Mouse (Mus musculus) heart, embryonic 14.5 days (tissue): ENCODE measurements at regions not wholly inside any gene's neighbourhood (a gene's known extent, or its start where the extent isn't known, plus 50 kb on each side); places are given as distances from the start of the nearest gene placed in this dataset.

Experiments used
- ATAC-seq: fragments of 200-750 bp; cut with Nextera tagmentation; 2 replicates; pipeline ENCODE4 v1.8.0; 2017; ENCODE audit warnings: low read depth, moderate TSS enrichment; ENCODE audit not compliant: insufficient number of reproducible peaks, insufficient read depth, low FRiP score
- H3K27ac ChIP-seq, 2 experiments: fragments of 200-500 bp in 1 of 2; fragments of 300-500 bp in 1 of 2; sonication (generic) in 1 of 2; replicated peaks in 1 of 2; 2 replicates each; pipeline ENCODE4 v1.5.1; 2012 to 2014; ENCODE audit warnings: low read depth in 2 of 2, low read length in 2 of 2, control low read depth in 1 of 2, mild to moderate bottlenecking in 1 of 2, mixed read lengths in 1 of 2; ENCODE audit not compliant: control insufficient read depth in 1 of 2, insufficient read depth in 1 of 2
- H3K27me3 ChIP-seq: fragments of 300-500 bp; sonication (generic); 2 replicates; pipeline ENCODE4 v1.6.1; 2014; ENCODE audit warnings: mild to moderate bottlenecking, low read length, control low read depth; ENCODE audit not compliant: control insufficient read depth, insufficient read depth
- H3K36me3 ChIP-seq: fragments of 300-500 bp; sonication (generic); 2 replicates; pipeline ENCODE4 v1.6.1; 2014; ENCODE audit warnings: mild to moderate bottlenecking, control low read depth, low read length, mixed read lengths; ENCODE audit not compliant: control insufficient read depth, insufficient read depth
- H3K4me1 ChIP-seq, 2 experiments: fragments of 200-500 bp in 1 of 2; fragments of 300-500 bp in 1 of 2; sonication (generic) in 1 of 2; 2 replicates each; pipeline ENCODE4 v1.6.1; 2012 to 2014; ENCODE audit warnings: low read length in 2 of 2, control low read depth in 1 of 2, mixed read lengths in 1 of 2; ENCODE audit not compliant: control insufficient read depth in 2 of 2, insufficient read depth in 2 of 2
- H3K4me2 ChIP-seq: fragments of 300-500 bp; sonication (generic); 2 replicates; pipeline ENCODE4 v1.6.1; 2014; ENCODE audit warnings: mild to moderate bottlenecking, low read length
- H3K4me3 ChIP-seq, 2 experiments: fragments of 200-500 bp in 1 of 2; fragments of 300-500 bp in 1 of 2; sonication (generic) in 1 of 2; 2 replicates each; pipeline ENCODE4 v1.5.1; 2012 to 2014; ENCODE audit warnings: low read length in 2 of 2, mild to moderate bottlenecking in 2 of 2, control low read depth in 1 of 2, low read depth in 1 of 2, moderate library complexity in 1 of 2; ENCODE audit not compliant: control insufficient read depth in 1 of 2, insufficient read depth in 1 of 2
- H3K9ac ChIP-seq: fragments of 300-500 bp; sonication (generic); 2 replicates; pipeline ENCODE4 v1.6.1; 2014; ENCODE audit warnings: mild to moderate bottlenecking, low read length
- H3K9me3 ChIP-seq: fragments of 300-500 bp; sonication (generic); 2 replicates; pipeline ENCODE4 v1.6.1; 2016; ENCODE audit warnings: low read length, control low read depth; ENCODE audit not compliant: control insufficient read depth
- WGBS: fragments of 180-500 bp; shearing (Covaris S2); extraction: QIAGEN DNeasy Blood & Tissue Kit; methylation state at CpG from one replicate; pipeline ENCODE4 v1.1.7; 2014; 5-methylcytosine and 5-hydroxymethylcytosine counted together

DNA sequence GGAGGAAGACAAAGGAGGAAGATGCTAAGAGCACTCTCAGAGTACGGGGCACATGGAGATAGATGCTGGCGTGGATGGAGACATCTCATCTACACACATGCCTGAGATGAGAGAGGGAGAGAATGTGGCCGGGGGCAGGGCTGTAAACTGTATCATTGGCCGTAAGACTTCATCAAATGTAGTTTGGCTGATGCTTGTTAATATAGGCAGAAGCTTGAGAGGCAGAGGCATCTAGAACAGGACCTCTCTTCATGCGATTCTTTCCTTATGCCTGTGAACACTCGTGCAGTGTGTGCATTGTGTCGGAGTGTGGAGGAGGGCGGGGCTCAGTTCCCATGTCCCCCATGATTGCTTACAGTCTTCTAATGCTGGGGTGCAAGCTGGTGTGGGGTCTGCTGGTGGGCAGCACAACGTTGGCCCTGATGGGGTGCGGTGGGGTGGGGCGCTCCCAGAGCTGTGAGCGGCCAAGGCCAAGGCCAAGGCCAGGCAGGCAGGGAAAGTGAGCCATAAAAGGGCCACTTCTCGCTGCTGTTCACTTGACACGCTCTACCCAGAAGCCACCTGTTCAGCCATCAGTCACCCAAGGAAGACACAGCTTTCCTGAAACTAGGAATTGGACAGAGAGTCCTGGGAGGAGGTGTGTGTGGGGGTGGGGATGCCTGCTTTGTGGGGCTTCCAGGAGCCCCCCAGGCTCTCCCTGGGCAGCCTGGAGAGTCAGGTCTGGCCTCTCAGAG, 51.7 kb upstream of the Casz1 start:
- H3K9me3 ChIP-seq, result no peaks in the 10 kb centered on the region
- no peak for ATAC-seq
- H3K4me3 ChIP-seq, result no peak overlapping the region
- H3K9ac ChIP-seq, result no peak overlapping the region
- no peaks in the 10 kb centered on the region for H3K36me3 ChIP-seq
- H3K4me2 ChIP-seq, result no peak overlapping the region
- 85% methylated on average over 14 of the region's 14 CpGs for WGBS
- H3K4me1 ChIP-seq, result peaks cover 18 to 39% of the 10 kb centered on the region in 2 experiments
- H3K27me3 ChIP-seq, result no peaks in the 10 kb centered on the region
- H3K27ac ChIP-seq, result no peak overlapping the region

DNA sequence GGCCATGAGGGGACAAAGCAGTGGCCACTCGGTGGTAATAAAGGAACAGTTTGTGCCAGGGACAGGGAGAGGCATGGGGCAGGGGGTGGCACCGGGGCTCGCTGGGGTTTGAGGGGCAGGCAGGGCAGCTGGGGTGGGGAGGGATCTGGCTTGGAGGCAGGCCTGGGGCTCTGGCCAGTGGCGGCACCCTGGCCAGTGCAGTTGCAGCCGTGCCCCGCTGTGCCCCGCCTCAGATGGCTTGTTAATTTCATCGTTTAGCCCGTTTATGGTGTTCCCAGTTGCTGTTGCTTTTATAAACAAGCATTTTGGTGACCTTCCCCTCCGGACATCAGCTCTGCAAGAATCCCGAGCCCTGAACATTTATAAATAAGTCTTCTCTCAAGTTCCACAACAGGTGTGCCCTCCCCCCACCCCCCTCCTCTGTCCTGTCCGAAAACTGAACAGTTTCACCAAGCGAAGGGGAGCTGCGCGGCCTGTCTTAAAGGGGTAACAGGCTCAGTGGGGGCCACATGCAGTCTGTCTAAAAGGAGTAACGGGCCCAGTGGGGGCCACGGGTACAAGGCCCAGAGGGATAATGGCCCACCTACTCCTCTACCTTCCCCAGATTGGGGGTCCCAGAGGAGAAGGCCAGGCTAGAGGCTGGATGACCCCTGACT, 51.0 kb upstream of the Casz1 start:
- Histone ChIP-seq H3K9me3 (no peaks in the 10 kb centered on the region), H3K4me2 (no peak overlapping the region), H3K36me3 (no peaks in the 10 kb centered on the region), H3K27me3 (no peaks in the 10 kb centered on the region), H3K27ac (no peak overlapping the region), H3K4me1 (peaks cover 14 to 32% of the 10 kb centered on the region in 2 experiments), H3K4me3 (no peak overlapping the region), H3K9ac (no peak overlapping the region)
- WGBS, result 81% methylated on average over 17 of the region's 17 CpGs
- ATAC-seq, result no peak

DNA sequence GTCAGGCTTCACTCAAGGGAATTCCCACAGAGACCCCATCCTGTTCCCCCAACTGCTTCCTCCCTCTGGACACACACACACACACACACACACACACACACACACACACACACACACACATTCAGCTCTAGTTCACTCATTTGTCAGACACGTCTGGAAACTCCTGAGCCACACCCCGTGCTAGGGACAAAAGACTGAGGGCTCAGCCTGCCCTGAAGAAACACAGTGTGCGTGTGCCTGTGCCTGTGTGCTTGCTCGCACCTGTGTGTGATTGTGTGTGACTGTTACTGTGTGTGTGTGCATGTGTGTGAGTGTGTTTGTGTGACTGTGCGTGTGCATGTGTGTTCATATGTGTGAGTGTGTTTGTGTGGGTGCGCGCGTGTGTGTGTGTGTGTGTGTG, 50.4 kb upstream of the Casz1 start:
- Histone ChIP-seq H3K9ac (no peak overlapping the region), H3K27me3 (no peaks in the 10 kb centered on the region), H3K4me1 (peaks cover 10 to 27% of the 10 kb centered on the region in 2 experiments), H3K4me3 (no peak overlapping the region), H3K9me3 (no peaks in the 10 kb centered on the region), H3K36me3 (no peaks in the 10 kb centered on the region), H3K27ac (no peak overlapping the region), H3K4me2 (no peak overlapping the region)
- no peak for ATAC-seq
- 79% methylated on average over 8 of the region's 8 CpGs for WGBS
